Mouse (Mus musculus) spleen, adult 2 months (tissue): ENCODE measurements around the gene 1700013G24Rik.

Source experiments
- CTCF ChIP-seq: fragments of 200-500 bp; IDR thresholded peaks from 2 replicates; pipeline ENCODE4 v1.5.1; 2011; ENCODE audit warnings: mild to moderate bottlenecking, inconsistent platforms; ENCODE audit not compliant: insufficient read depth, insufficient read length, insufficient replicate concordance; ENCODE audit errors: extremely low read depth
- POLR2A ChIP-seq: fragments of 200-500 bp; IDR thresholded peaks from 2 replicates; pipeline ENCODE4 v1.6.1; 2011; ENCODE audit warnings: low read depth, low read length, inconsistent platforms

DNA sequence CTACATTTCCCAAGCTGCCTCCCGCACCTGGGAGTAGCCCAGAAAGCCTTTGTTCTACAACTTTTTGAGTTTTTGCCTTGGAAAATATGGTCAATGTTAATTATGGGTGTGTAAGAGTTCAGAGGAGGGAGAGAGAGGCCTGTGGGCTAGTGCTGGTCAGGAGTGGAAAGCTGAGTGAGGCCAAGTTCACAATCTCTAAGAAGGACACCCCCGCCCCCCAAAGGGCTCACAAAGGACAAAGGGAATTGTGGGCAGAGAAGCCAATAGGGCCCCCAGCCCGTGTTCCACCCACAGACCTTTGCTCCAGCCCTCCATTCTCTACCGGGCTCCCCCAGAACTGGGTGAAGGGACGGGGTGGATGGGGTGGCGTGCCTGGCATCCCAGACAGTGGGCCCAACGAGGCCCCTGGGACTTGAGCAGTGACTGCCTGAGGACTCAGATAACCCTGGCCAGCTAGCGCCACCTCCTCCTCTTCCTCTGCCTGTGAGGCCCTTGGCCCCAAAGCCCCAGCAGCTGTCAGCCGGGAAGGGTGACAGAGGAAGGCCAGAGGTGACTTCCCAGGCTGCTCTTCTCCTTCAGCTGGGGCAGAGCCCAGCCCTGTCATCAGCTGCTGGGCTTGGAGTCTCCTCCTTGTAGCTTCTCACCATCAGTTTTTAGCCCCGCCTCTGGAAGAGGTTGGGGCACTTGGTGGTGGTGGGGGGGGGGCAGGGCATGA lies 34.4 kb downstream of the 1700013G24Rik start:
- TF ChIP-seq CTCF, result no peak
- TF ChIP-seq POLR2A, result no peak
